Mouse (Mus musculus) thymus, postnatal 0 days (tissue): ENCODE results near the gene Gpr4. TPM values are rescaled to one million over a fixed set of nuclear protein-coding genes. Genes with fewer than 3 reads are reported as not detected.

ENCODE experiments used
- DNase-seq: peaks from one replicate; pipeline ENCODE4 v3.0.0-alpha.2; 2015; ENCODE audit warnings: low spot score
- microRNA counts: library from miRNA; unstranded; fragments of <30 nt; microRNA quantifications from one replicate; lab custom pipeline; 2015
- microRNA-seq: library from miRNA; unstranded; fragments of <30 nt; microRNA quantifications from one replicate; pipeline ENCODE4, GENCODE M21; 2016; ENCODE audit warnings: borderline number of aligned reads
- polyA plus RNA-seq: library from polyadenylated mRNA; unstranded; fragments of >200 nt; fragmentation: Nextera tagmentation; extraction: Ambion mirVana; gene quantifications from 2 replicates; pipeline ENCODE4 v1.2.1, GENCODE M21; 2015

The Gpr4 gene
- polyA plus RNA-seq, 1 experiment from 2014 or later, result 0.69 TPM

DNA sequence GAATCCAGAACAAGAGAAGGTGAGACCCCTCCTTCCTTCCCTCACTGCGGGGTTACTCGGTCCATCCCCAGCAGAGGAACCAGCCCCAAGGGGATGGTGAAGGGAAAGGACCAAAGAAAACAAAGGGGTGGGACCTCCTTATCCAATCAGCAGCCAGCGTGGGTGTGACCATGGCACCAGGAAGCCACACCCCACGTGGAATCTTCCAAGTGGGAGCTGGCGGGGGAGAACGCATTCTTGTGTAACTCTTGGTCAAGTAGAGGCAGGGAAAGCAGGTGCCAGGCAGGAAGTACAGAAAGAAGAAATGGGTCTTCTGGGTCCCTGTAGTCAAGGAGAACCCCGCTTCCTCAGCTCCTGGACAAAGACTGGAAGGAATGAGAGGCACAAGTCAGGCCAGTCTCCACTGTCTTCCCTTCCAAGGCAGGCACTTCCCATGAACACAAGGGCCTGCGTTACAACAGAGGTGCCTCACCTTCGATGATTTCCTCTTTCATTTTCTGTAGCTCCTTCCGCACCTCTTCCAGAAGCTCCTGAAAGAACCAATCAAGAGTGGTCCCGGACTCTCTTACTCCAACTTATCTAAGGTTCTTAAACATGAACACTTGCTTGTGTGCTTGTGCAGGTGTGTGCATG lies 45.2 kb downstream of the Gpr4 start:
- DNase-seq, result peak; percentile 26

DNA sequence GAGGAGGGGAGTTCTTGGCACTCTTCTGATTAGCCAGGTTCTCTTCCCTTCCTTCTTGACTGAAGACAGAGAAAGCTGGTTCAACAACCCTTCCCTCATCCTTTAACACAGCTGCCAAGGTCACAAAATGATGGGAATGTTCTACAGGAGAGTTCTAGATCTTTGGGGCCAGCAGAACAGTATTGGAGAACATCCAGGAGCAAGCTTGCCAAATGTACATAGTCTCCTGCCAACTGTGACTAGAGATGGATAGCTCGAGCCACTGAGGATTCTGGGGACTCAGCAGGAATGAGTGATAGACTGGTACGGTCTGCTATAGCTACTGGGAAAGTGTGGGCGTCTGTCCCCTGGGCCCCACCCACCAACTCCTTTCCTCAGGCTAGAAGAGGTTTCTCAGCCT lies 46.0 kb downstream of the Gpr4 start:
- DNase-seq, result no peak

GRCm38 (mm10) chr7:19265147-19265546 lies 52.8 kb downstream of the Gpr4 start:
- DNase-seq, result no peak

GRCm38 (mm10) chr7:19265928-19266822 lies 53.8 kb downstream of the Gpr4 start:
- DNase-seq, result peak; percentile 44

- DNase-seq, result no peak
Measured at GRCm38 (mm10) chr7:19267051-19267450, 54.7 kb downstream of the Gpr4 start.

DNA sequence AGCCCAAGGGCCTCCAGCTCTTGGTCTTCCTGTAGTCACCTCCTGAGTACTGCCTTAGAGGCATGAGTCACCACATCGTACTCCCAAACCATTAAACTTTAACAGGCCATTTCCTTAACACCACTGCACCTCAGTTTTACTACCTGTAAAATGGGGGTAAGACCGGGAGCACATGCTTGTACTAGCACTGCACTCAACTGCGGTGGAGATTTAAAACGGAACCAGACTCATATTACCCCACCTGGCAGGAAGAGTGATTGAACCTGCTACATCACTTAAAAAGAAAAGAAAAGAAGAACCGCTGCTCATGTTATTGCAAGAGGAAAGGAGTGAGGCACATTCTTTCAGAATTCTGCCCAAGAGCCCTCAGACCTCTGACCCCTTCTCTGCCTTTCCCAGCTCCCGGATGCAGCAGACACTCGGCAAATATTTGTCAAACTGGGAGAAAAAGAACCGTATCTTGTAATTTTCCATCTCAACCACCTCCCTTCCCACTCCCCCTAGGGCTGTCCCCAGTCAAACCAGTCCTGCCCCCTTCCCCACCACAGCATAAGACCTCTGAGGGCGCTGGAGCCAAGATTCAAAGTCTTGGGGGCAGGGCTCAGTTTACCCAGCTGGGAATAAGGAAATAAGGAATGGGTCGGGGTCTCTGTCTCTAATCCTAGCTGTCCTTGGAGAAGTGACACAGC lies 56.8 kb downstream of the Gpr4 start:
- peak; percentile 63 for DNase-seq

- DNase-seq, result peak; percentile 27
Measured at GRCm38 (mm10) chr7:19269721-19270441, 57.5 kb downstream of the Gpr4 start.

GRCm38 (mm10) chr7:19270509-19271237 lies 58.3 kb downstream of the Gpr4 start:
- DNase-seq, result peak; percentile 46

- peak; percentile 84 for DNase-seq
Measured at GRCm38 (mm10) chr7:19271238-19272172, 59.2 kb downstream of the Gpr4 start, which contains the start of gene Vasp. Gene Vasp, minus strand, starts transcription at chr7:19271817.

DNA sequence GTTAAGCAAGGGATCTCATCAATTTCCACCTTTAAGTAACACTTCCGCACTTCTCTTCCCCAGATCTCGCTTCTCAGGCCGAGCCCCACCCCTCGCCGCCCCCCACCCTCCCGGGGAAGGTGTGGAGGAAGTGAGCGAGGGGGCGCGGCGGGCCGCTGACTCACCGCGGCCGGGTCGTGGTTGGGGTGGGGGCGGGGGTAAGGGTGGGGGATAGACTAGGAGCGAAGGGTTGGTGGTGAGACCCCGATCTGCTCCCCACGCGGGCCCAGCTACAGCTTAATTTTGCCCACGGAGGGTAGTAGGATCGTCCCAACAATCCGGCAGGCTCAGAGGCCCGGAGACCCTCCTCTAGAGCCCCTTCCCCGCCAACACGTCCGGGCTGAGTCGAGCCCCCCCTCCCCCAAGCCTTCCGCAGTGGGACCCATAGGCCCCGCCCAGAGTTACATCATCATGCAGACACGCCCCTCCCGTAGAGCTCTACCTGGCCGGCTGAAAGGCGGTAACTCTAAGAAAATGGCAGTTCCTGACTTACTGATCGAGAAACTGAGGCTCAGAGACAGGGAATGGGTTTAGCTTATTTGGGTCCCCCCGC lies 59.9 kb downstream of the Gpr4 start:
- DNase-seq, result peak; percentile 90

MicroRNAs within 50 kb of the gene (microRNA counts, 519-probe panel; counts per million panel counts)
- microRNA mmu-miR-330 (lab: Ali Mortazavi, UCI), result 473 counts per million, percentile 71 among the panel's probes with 10 or more counts

Small RNA genes within 50 kb of the gene (microRNA-seq; reads per million reads assigned to microRNA genes)
- 216 reads per million, percentile 54 among the genes with 10 or more reads in this experiment for gene Mir330

Other genes with a start within 250 kb of the Gpr4 start
- gene Nanos2, start 225.1 kb upstream of the Gpr4 start, polyA plus RNA-seq, result not detected in 2 replicates
- 5.5 and 5.9 TPM in 2 replicates for gene Mypop, start 221.3 kb upstream of the Gpr4 start, polyA plus RNA-seq
- 18.3 and 20.7 TPM in 2 replicates for gene Irf2bp1, start 208.5 kb upstream of the Gpr4 start, polyA plus RNA-seq
- gene Foxa3, start 189.0 kb upstream of the Gpr4 start, polyA plus RNA-seq, result 0.23 and 0.47 TPM in 2 replicates
- 18.5 and 19.6 TPM in 2 replicates for gene Sympk, start 188.2 kb upstream of the Gpr4 start, polyA plus RNA-seq
- gene Rsph6a, start 157.8 kb upstream of the Gpr4 start, polyA plus RNA-seq, result not detected in 2 replicates
- gene Dmwd, start 136.3 kb upstream of the Gpr4 start, polyA plus RNA-seq, result 4.3 and 5.0 TPM in 2 replicates
- gene Dmpk, start 128.7 kb upstream of the Gpr4 start, polyA plus RNA-seq, result 2.8 and 3.7 TPM in 2 replicates
- gene Six5, start 117.9 kb upstream of the Gpr4 start, polyA plus RNA-seq, result 1.2 and 1.5 TPM in 2 replicates
- gene Gm4969, start 94.2 kb upstream of the Gpr4 start, polyA plus RNA-seq, result 0.70 and 0.72 TPM in 2 replicates
- gene Fbxo46, start 92.7 kb upstream of the Gpr4 start, polyA plus RNA-seq, result 16.4 and 16.6 TPM in 2 replicates
- 10.1 and 11.5 TPM in 2 replicates for gene Qpctl, start 63.2 kb upstream of the Gpr4 start, polyA plus RNA-seq
- gene Snrpd2, start 62.8 kb upstream of the Gpr4 start, polyA plus RNA-seq, result 154 and 164 TPM in 2 replicates
- gene Gipr, start 46.4 kb upstream of the Gpr4 start, polyA plus RNA-seq, result 0.10 and 0.25 TPM in 2 replicates
- 5.7 and 6.1 TPM in 2 replicates for gene Eml2, start 36.1 kb upstream of the Gpr4 start, polyA plus RNA-seq
- gene Opa3, start 15.8 kb downstream of the Gpr4 start, polyA plus RNA-seq, result 25.4 and 25.7 TPM in 2 replicates
- gene Vasp, start 59.3 kb downstream of the Gpr4 start, polyA plus RNA-seq, result 74.3 and 75.3 TPM in 2 replicates
- 0.27 and 0.30 TPM in 2 replicates for gene Ppm1n, start 67.5 kb downstream of the Gpr4 start, polyA plus RNA-seq
- 1.6 and 2.2 TPM in 2 replicates for gene Rtn2, start 70.1 kb downstream of the Gpr4 start, polyA plus RNA-seq
- 0.19 and 0.21 TPM in 2 replicates for gene Fosb, start 97.5 kb downstream of the Gpr4 start, polyA plus RNA-seq
- gene Ercc1, start 132.2 kb downstream of the Gpr4 start, polyA plus RNA-seq, result 59.6 and 67.1 TPM in 2 replicates
- gene Cd3eap, start 146.9 kb downstream of the Gpr4 start, polyA plus RNA-seq, result 15.8 and 18.7 TPM in 2 replicates
- gene Ppp1r13l, start 147.2 kb downstream of the Gpr4 start, polyA plus RNA-seq, result 2.2 and 2.4 TPM in 2 replicates
- gene Ercc2, start 169.5 kb downstream of the Gpr4 start, polyA plus RNA-seq, result 14.3 and 15.1 TPM in 2 replicates
- gene Klc3, start 191.6 kb downstream of the Gpr4 start, polyA plus RNA-seq, result 35.3 and 38.4 TPM in 2 replicates
- gene Ckm, start 192.2 kb downstream of the Gpr4 start, polyA plus RNA-seq, result 3.6 and 7.0 TPM in 2 replicates
- 6.7 and 9.0 TPM in 2 replicates for gene Mark4, start 246.3 kb downstream of the Gpr4 start, polyA plus RNA-seq